Mouse (Mus musculus) bone marrow, adult 2 months (tissue): ENCODE data around the gene Ptbp3.

Experiments used
- CTCF ChIP-seq: fragments of 200-500 bp; IDR thresholded peaks from 2 replicates; pipeline ENCODE4 v1.5.1; 2011; ENCODE audit warnings: low read length, control low read depth; ENCODE audit not compliant: control insufficient read depth, insufficient read depth
- POLR2A ChIP-seq: fragments of 200-500 bp; IDR thresholded peaks from 2 replicates; pipeline ENCODE4 v1.6.1; 2011; ENCODE audit warnings: low read depth, mild to moderate bottlenecking, control low read depth, low read length, borderline replicate concordance; ENCODE audit not compliant: control insufficient read depth

DNA sequence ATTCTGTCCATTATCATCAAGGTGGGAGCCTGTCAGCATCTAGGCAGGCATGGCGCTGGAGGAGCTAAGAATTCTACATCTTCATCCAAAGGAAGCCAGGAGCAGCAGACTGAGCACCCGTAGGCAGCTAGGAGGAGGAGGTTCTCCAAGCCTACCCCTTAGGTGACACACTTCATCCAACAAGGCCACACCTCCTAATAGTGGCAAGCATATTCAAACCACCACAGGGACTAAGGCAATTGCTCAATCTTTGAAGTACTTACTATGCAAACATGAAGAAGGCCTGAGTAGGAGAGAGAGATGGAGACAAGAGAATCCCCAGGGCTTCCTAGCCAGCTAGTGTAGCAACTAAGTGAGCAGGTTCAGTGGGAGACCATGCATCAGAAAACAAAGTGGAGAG, 58.1 kb downstream of the Ptbp3 start:
- TF ChIP-seq CTCF (no peak), POLR2A (no peak)
